Mouse (Mus musculus): Measurements from ENCODE around the gene Ugt2b37. TPM values are rescaled to one million over a fixed set of nuclear protein-coding genes. Genes with fewer than 3 reads are reported as not detected.
"Not testable (repeated sequence)": the region's sequence is repeated elsewhere in the genome, so short reads cannot be mapped to it uniquely, and the experiment has no call there.

The Ugt2b37 gene
- 37.6 and 40.7 TPM in 2 replicates for polyA plus RNA-seq (2015; fragmentation: Nextera tagmentation; extraction: Ambion mirVana)

DNA sequence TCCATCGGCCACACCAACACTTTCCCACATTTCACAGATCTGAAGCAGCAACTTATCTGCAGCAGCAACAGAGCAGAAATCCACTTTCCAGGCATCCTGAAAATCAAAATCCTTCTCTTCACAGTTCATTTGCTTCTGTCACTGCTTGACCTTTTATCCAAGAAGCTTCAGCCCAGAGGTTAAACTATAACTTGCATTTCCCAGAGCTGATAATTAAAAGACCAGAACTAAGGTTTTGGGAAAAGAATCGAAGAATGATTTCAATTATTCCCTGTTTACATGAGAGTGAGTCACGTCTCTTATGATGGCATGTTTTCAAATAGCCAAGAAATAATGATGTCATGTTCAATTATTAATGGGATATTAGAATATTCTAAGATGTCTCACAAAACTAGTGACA is at the start of gene Ugt2b37:
Gene Ugt2b37 (minus strand): TSS at position 129 of the 400 bp plus-strand sequence.
- H3K4me3 ChIP-seq (replicated peaks; ENCODE audit: low read depth, low read length); H3K4me2 ChIP-seq (ENCODE audit: low read length); H3K9me3 ChIP-seq (replicated peaks; ENCODE audit: low read length); H3K27ac ChIP-seq; DNase-seq (ENCODE audit: low spot score); H3K27me3 ChIP-seq (ENCODE audit: insufficient read depth, low read length); ATAC-seq (replicated peaks; ENCODE audit: low FRiP score, low read depth); H3K36me3 ChIP-seq (ENCODE audit: insufficient read depth, low read length); H3K4me1 ChIP-seq (replicated peaks; ENCODE audit: insufficient read depth, low read length); H3K9ac ChIP-seq (ENCODE audit: low read depth, low read length): not testable (repeated sequence)
- 54% methylated on average over 3 of the region's 3 CpGs for WGBS

DNA sequence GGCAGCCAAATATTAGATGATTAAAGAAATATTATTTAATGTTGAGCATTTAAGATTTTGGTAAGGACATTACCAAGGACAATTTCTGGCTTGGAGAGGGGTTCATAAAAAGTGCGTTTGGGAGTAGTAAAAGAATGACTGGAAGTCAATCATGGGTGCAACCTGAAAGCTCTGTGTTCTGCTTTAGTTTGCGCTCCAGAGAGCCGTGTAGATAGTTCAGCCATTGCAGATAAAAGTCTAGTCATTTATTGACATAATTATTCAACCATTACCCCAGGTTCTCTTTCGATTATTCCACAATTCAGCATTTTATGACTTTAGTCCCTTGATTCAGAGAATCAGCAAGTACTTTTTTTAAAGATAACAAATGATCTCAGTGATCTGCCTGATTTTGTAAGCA is 31.6 kb upstream of the Ugt2b37 start:
- not testable (repeated sequence) for H3K9me3 ChIP-seq (replicated peaks; ENCODE audit: low read length); H3K4me1 ChIP-seq (replicated peaks; ENCODE audit: insufficient read depth, low read length); H3K4me3 ChIP-seq (replicated peaks; ENCODE audit: low read depth, low read length); H3K4me2 ChIP-seq (ENCODE audit: low read length); H3K27me3 ChIP-seq (ENCODE audit: insufficient read depth, low read length); H3K9ac ChIP-seq (ENCODE audit: low read depth, low read length); DNase-seq (ENCODE audit: low spot score); H3K27ac ChIP-seq; ATAC-seq (replicated peaks; ENCODE audit: low FRiP score, low read depth); H3K36me3 ChIP-seq (ENCODE audit: insufficient read depth, low read length)
- WGBS: 56% methylated on average over 4 of the region's 4 CpGs

- H3K27ac ChIP-seq; H3K4me3 ChIP-seq (replicated peaks; ENCODE audit: low read depth, low read length); H3K9me3 ChIP-seq (replicated peaks; ENCODE audit: low read length); H3K4me2 ChIP-seq (ENCODE audit: low read length); ATAC-seq (replicated peaks; ENCODE audit: low FRiP score, low read depth); H3K36me3 ChIP-seq (ENCODE audit: insufficient read depth, low read length); H3K4me1 ChIP-seq (replicated peaks; ENCODE audit: insufficient read depth, low read length); H3K27me3 ChIP-seq (ENCODE audit: insufficient read depth, low read length); H3K9ac ChIP-seq (ENCODE audit: low read depth, low read length); DNase-seq (ENCODE audit: low spot score): not testable (repeated sequence)
- WGBS: 81% methylated on average over 4 of the region's 4 CpGs
Measured at GRCm38 (mm10) chr5:87275986-87276385, 21.4 kb upstream of the Ugt2b37 start.

DNA sequence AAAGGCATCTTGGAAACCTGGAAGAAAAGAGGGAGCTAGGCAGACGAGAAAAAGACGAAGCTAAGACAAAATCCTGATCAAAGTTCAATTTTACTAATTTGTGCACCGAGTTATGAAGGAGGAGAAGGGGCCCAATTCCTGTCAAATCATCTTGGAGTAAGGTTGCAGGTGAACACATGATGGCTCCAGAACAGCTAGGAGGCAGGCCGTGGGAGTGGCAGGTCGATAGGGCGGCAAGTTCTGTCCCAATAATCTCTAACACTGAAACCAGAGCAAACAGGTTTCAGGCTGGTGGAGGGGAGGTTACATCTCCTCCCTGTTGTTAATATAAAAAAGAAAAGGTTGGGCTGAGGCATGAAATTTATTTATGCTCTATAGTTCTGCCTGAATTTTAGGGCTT is 21.0 kb upstream of the Ugt2b37 start:
- TF ChIP-seq CTCF (IDR thresholded peaks at IDR 0.05; ENCODE audit: low read depth): no peak
- Histone ChIP-seq H3K4me2 (ENCODE audit: low read length) (no peak overlapping the region), H3K4me1 (replicated peaks; ENCODE audit: insufficient read depth, low read length) (no peaks in the 10 kb centered on the region), H3K4me3 (replicated peaks; ENCODE audit: low read depth, low read length) (no peak overlapping the region), H3K27me3 (ENCODE audit: insufficient read depth, low read length) (no peaks in the 10 kb centered on the region), H3K27ac (no peak overlapping the region), H3K9ac (ENCODE audit: low read depth, low read length) (no peak overlapping the region), H3K36me3 (ENCODE audit: insufficient read depth, low read length) (no peaks in the 10 kb centered on the region), H3K9me3 (replicated peaks; ENCODE audit: low read length) (no peaks in the 10 kb centered on the region)
- ATAC-seq (replicated peaks; ENCODE audit: low FRiP score, low read depth) (no peak), DNase-seq (ENCODE audit: low spot score) (no peak)
- 85% methylated on average over 6 of the region's 6 CpGs for WGBS

DNA sequence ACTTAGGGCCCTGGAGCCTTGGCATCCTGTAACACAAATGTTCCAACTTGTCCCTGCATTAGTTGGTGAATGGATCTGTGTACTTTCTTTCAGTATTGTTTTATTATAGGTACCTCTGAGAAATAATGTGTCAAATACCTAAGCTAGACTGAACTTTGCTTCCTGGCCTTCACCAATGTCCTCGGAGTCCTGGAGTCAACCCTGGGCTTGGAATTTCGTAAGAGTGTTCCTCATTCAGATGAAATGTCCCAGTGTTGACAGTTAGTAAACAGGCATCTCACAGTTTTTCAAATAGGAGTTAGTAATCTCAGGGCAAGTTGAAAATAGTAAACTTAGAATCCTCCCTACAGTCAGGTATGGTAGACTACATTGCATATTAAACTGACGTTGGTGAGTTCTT is 1.2 kb upstream of the Ugt2b37 start:
- Histone ChIP-seq H3K4me3 (replicated peaks; ENCODE audit: low read depth, low read length) (no peak overlapping the region), H3K9me3 (replicated peaks; ENCODE audit: low read length) (no peaks in the 10 kb centered on the region), H3K4me1 (replicated peaks; ENCODE audit: insufficient read depth, low read length) (no peaks in the 10 kb centered on the region), H3K27ac (no peak overlapping the region), H3K27me3 (ENCODE audit: insufficient read depth, low read length) (no peaks in the 10 kb centered on the region), H3K9ac (ENCODE audit: low read depth, low read length) (no peak overlapping the region), H3K4me2 (ENCODE audit: low read length) (no peak overlapping the region), H3K36me3 (ENCODE audit: insufficient read depth, low read length) (no peaks in the 10 kb centered on the region)
- DNase-seq (ENCODE audit: low spot score): no peak
- 80% methylated on average over 3 of the region's 3 CpGs for WGBS
- no peak for TF ChIP-seq CTCF (IDR thresholded peaks at IDR 0.05; ENCODE audit: low read depth)
- no peak for ATAC-seq (replicated peaks; ENCODE audit: low FRiP score, low read depth)

DNA sequence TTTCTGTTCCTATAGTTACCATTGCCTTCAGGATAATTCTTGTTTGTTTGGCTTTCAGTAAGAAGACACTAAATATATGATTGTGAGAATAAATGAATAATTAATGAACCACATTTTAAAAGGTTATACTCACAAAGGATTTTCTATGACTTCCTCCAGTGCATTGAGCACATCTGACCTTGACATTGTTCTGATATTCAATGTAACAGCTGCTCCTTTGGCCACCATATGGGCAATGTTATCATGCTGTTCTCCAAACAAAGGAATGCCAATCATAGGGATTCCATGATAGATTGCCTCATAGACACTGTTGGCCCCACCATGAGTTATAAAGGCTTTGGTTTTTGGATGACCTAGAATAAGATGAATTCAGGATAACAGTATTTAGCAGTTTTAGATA is 12.5 kb downstream of the Ugt2b37 start:
- H3K4me3 ChIP-seq (replicated peaks; ENCODE audit: low read depth, low read length); H3K9ac ChIP-seq (ENCODE audit: low read depth, low read length); H3K27ac ChIP-seq; DNase-seq (ENCODE audit: low spot score); H3K9me3 ChIP-seq (replicated peaks; ENCODE audit: low read length); H3K27me3 ChIP-seq (ENCODE audit: insufficient read depth, low read length); H3K4me2 ChIP-seq (ENCODE audit: low read length); ATAC-seq (replicated peaks; ENCODE audit: low FRiP score, low read depth); H3K36me3 ChIP-seq (ENCODE audit: insufficient read depth, low read length); H3K4me1 ChIP-seq (replicated peaks; ENCODE audit: insufficient read depth, low read length): not testable (repeated sequence)

GRCm38 (mm10) chr5:87196430-87196829 is 58.2 kb downstream of the Ugt2b37 start:
- not testable (repeated sequence) for H3K4me3 ChIP-seq (replicated peaks; ENCODE audit: low read depth, low read length); ATAC-seq (replicated peaks; ENCODE audit: low FRiP score, low read depth); H3K9me3 ChIP-seq (replicated peaks; ENCODE audit: low read length); H3K9ac ChIP-seq (ENCODE audit: low read depth, low read length); H3K36me3 ChIP-seq (ENCODE audit: insufficient read depth, low read length); H3K4me2 ChIP-seq (ENCODE audit: low read length); DNase-seq (ENCODE audit: low spot score); H3K27me3 ChIP-seq (ENCODE audit: insufficient read depth, low read length); H3K27ac ChIP-seq; H3K4me1 ChIP-seq (replicated peaks; ENCODE audit: insufficient read depth, low read length)
- WGBS: 75% methylated on average over 2 of the region's 2 CpGs

Other genes starting within 250 kb of the Ugt2b37 start
- gene Ugt2b36, start 162.2 kb downstream of the Ugt2b37 start, polyA plus RNA-seq (2015; fragmentation: Nextera tagmentation; extraction: Ambion mirVana): 0.16 TPM in 1 of 2 replicates, not detected in the other
- 28.6 and 28.8 TPM in 2 replicates for gene Ugt2b5, start 114.5 kb downstream of the Ugt2b37 start, polyA plus RNA-seq (2015; fragmentation: Nextera tagmentation; extraction: Ambion mirVana)
- gene Ugt2a3, start 82.4 kb upstream of the Ugt2b37 start, polyA plus RNA-seq (2015; fragmentation: Nextera tagmentation; extraction: Ambion mirVana): 0.13 and 0.18 TPM in 2 replicates
- gene Ugt2b38, start 169.4 kb upstream of the Ugt2b37 start, polyA plus RNA-seq (2015; fragmentation: Nextera tagmentation; extraction: Ambion mirVana): 4.3 and 4.5 TPM in 2 replicates
- gene Ugt2a2, start 227.5 kb upstream of the Ugt2b37 start, polyA plus RNA-seq (2015; fragmentation: Nextera tagmentation; extraction: Ambion mirVana): not detected in 2 replicates
- not detected in 2 replicates for gene Gm43638, start 232.0 kb upstream of the Ugt2b37 start, polyA plus RNA-seq (2015; fragmentation: Nextera tagmentation; extraction: Ambion mirVana)
- not detected in 2 replicates for gene Ugt2a1, start 236.1 kb upstream of the Ugt2b37 start, polyA plus RNA-seq (2015; fragmentation: Nextera tagmentation; extraction: Ambion mirVana)